Mouse (Mus musculus) cerebellum, adult 9-11 months (tissue): ENCODE results near the gene Vps37c.
A peak's percentile ranks its signal among the peaks of the same experiment; 100 is the strongest.

Source experiments
- DNase-seq: peaks from one replicate; pipeline ENCODE4 v3.0.0; 2022

Gene Vps37c

GRCm38 (mm10) chr19:10747182-10747581 lies 58.6 kb downstream of the Vps37c start:
- no peak for DNase-seq

- DNase-seq: no peak
These were observed 59.2 kb downstream of the Vps37c start for GRCm38 (mm10) chr19:10747718-10748117.

GRCm38 (mm10) chr19:10748401-10749102 lies 60.0 kb downstream of the Vps37c start:
- DNase-seq: no peak

- no peak for DNase-seq
These were observed 60.8 kb downstream of the Vps37c start for GRCm38 (mm10) chr19:10749295-10749694.

GRCm38 (mm10) chr19:10750161-10750560 lies 61.6 kb downstream of the Vps37c start:
- no peak for DNase-seq

GRCm38 (mm10) chr19:10751607-10752006 lies 63.1 kb downstream of the Vps37c start:
- DNase-seq: no peak

- no peak for DNase-seq
These were observed 63.6 kb downstream of the Vps37c start for GRCm38 (mm10) chr19:10752106-10752505.

- no peak for DNase-seq
These were observed 64.1 kb downstream of the Vps37c start for GRCm38 (mm10) chr19:10752646-10753045.

- DNase-seq: no peak
These were observed 68.6 kb downstream of the Vps37c start for GRCm38 (mm10) chr19:10757125-10757524.

- DNase-seq: peak; percentile 84
These were observed 69.0 kb downstream of the Vps37c start for GRCm38 (mm10) chr19:10757526-10757925.

- no peak for DNase-seq
These were observed 70.2 kb downstream of the Vps37c start for GRCm38 (mm10) chr19:10758708-10759107.

GRCm38 (mm10) chr19:10759525-10759924 lies 71.0 kb downstream of the Vps37c start:
- no peak for DNase-seq

GRCm38 (mm10) chr19:10759983-10760831 lies 71.7 kb downstream of the Vps37c start:
- DNase-seq: peak; percentile 85

- DNase-seq: peak; percentile 52
These were observed 73.4 kb downstream of the Vps37c start for GRCm38 (mm10) chr19:10761794-10762415.

- peak; percentile 51 for DNase-seq
These were observed 73.9 kb downstream of the Vps37c start for GRCm38 (mm10) chr19:10762468-10762867.

GRCm38 (mm10) chr19:10763381-10764031 lies 75.0 kb downstream of the Vps37c start:
- DNase-seq: peak; percentile 52
